Mouse (Mus musculus): ENCODE results near the gene Tnks1bp1. TPM values are rescaled to one million over a fixed set of nuclear protein-coding genes. Genes with fewer than 3 reads are reported as not detected.

The Tnks1bp1 gene
- polyA plus RNA-seq, 1 experiment: 36.9 TPM

GRCm38 (mm10) chr2:85059677-85060076 is 11.9 kb downstream of the Tnks1bp1 start:
- H3K27me3 ChIP-seq (ENCODE audit: control insufficient read depth, insufficient read depth, low read length): no peaks in the 10 kb centered on the region
- peaks cover 8% of the 10 kb centered on the region for H3K4me1 ChIP-seq (replicated peaks; ENCODE audit: control insufficient read depth, insufficient read depth, low read length)
- H3K27ac ChIP-seq (ENCODE audit: control insufficient read depth, insufficient read depth, low read length): no peak overlapping the region
- DNase-seq: no peak
- no peaks in the 10 kb centered on the region for H3K36me3 ChIP-seq (ENCODE audit: control insufficient read depth, insufficient read depth, low read length)
- no peak overlapping the region for H3K4me3 ChIP-seq (ENCODE audit: control insufficient read depth, insufficient read depth, low read length)
- WGBS: 95% methylated on average over 6 of the region's 6 CpGs
- TF ChIP-seq CTCF (IDR thresholded peaks at IDR 0.05; ENCODE audit: borderline replicate concordance, control insufficient read depth, extremely low read depth, insufficient read depth, low read length, poor library complexity) (no peak), POLR2A (IDR thresholded peaks at IDR 0.05; ENCODE audit: control insufficient read depth, extremely low read depth, insufficient read depth, low read length, poor library complexity) (no peak)

GRCm38 (mm10) chr2:85060591-85061060 is 12.8 kb downstream of the Tnks1bp1 start:
- no peaks in the 10 kb centered on the region for H3K36me3 ChIP-seq (ENCODE audit: control insufficient read depth, insufficient read depth, low read length)
- TF ChIP-seq CTCF (IDR thresholded peaks at IDR 0.05; ENCODE audit: borderline replicate concordance, control insufficient read depth, extremely low read depth, insufficient read depth, low read length, poor library complexity) (no peak), POLR2A (IDR thresholded peaks at IDR 0.05; ENCODE audit: control insufficient read depth, extremely low read depth, insufficient read depth, low read length, poor library complexity) (no peak)
- no peaks in the 10 kb centered on the region for H3K27me3 ChIP-seq (ENCODE audit: control insufficient read depth, insufficient read depth, low read length)
- peak overlapping the region; percentile 51 for H3K4me3 ChIP-seq (ENCODE audit: control insufficient read depth, insufficient read depth, low read length)
- peaks cover 8% of the 10 kb centered on the region for H3K4me1 ChIP-seq (replicated peaks; ENCODE audit: control insufficient read depth, insufficient read depth, low read length)
- H3K27ac ChIP-seq (ENCODE audit: control insufficient read depth, insufficient read depth, low read length): no peak overlapping the region
- peak; percentile 43 for DNase-seq
- whole genome bisulfite sequencing: 7% methylated on average over 10 of the region's 11 CpGs

GRCm38 (mm10) chr2:85061107-85061541 is 13.3 kb downstream of the Tnks1bp1 start:
- Histone ChIP-seq H3K4me1 (replicated peaks; ENCODE audit: control insufficient read depth, insufficient read depth, low read length) (peaks cover 8% of the 10 kb centered on the region), H3K4me3 (ENCODE audit: control insufficient read depth, insufficient read depth, low read length) (peak overlapping the region; percentile 51), H3K27ac (ENCODE audit: control insufficient read depth, insufficient read depth, low read length) (no peak overlapping the region), H3K36me3 (ENCODE audit: control insufficient read depth, insufficient read depth, low read length) (no peaks in the 10 kb centered on the region), H3K27me3 (ENCODE audit: control insufficient read depth, insufficient read depth, low read length) (no peaks in the 10 kb centered on the region)
- 24% methylated on average over 10 of the region's 10 CpGs for WGBS
- TF ChIP-seq POLR2A (IDR thresholded peaks at IDR 0.05; ENCODE audit: control insufficient read depth, extremely low read depth, insufficient read depth, low read length, poor library complexity): no peak
- TF ChIP-seq CTCF (IDR thresholded peaks at IDR 0.05; ENCODE audit: borderline replicate concordance, control insufficient read depth, extremely low read depth, insufficient read depth, low read length, poor library complexity): no peak
- no peak for DNase-seq

GRCm38 (mm10) chr2:85065141-85065875 is 17.5 kb downstream of the Tnks1bp1 start:
- no peak for DNase-seq
- Histone ChIP-seq H3K27ac (ENCODE audit: control insufficient read depth, insufficient read depth, low read length) (no peak overlapping the region), H3K4me3 (ENCODE audit: control insufficient read depth, insufficient read depth, low read length) (no peak overlapping the region), H3K27me3 (ENCODE audit: control insufficient read depth, insufficient read depth, low read length) (no peaks in the 10 kb centered on the region), H3K36me3 (ENCODE audit: control insufficient read depth, insufficient read depth, low read length) (no peaks in the 10 kb centered on the region), H3K4me1 (replicated peaks; ENCODE audit: control insufficient read depth, insufficient read depth, low read length) (peaks cover 8% of the 10 kb centered on the region)
- TF ChIP-seq CTCF (IDR thresholded peaks at IDR 0.05; ENCODE audit: borderline replicate concordance, control insufficient read depth, extremely low read depth, insufficient read depth, low read length, poor library complexity): no peak
- TF ChIP-seq POLR2A (IDR thresholded peaks at IDR 0.05; ENCODE audit: control insufficient read depth, extremely low read depth, insufficient read depth, low read length, poor library complexity): no peak
- 91% methylated on average over 12 of the region's 12 CpGs for WGBS

GRCm38 (mm10) chr2:85066937-85067336 is 19.1 kb downstream of the Tnks1bp1 start:
- WGBS: 97% methylated on average over 5 of the region's 5 CpGs
- no peaks in the 10 kb centered on the region for H3K36me3 ChIP-seq (ENCODE audit: control insufficient read depth, insufficient read depth, low read length)
- no peak overlapping the region for H3K4me3 ChIP-seq (ENCODE audit: control insufficient read depth, insufficient read depth, low read length)
- DNase-seq: no peak
- H3K27me3 ChIP-seq (ENCODE audit: control insufficient read depth, insufficient read depth, low read length): no peaks in the 10 kb centered on the region
- TF ChIP-seq CTCF (IDR thresholded peaks at IDR 0.05; ENCODE audit: borderline replicate concordance, control insufficient read depth, extremely low read depth, insufficient read depth, low read length, poor library complexity) (no peak), POLR2A (IDR thresholded peaks at IDR 0.05; ENCODE audit: control insufficient read depth, extremely low read depth, insufficient read depth, low read length, poor library complexity) (no peak)
- no peak overlapping the region for H3K27ac ChIP-seq (ENCODE audit: control insufficient read depth, insufficient read depth, low read length)
- H3K4me1 ChIP-seq (replicated peaks; ENCODE audit: control insufficient read depth, insufficient read depth, low read length): no peaks in the 10 kb centered on the region

- Histone ChIP-seq H3K27ac (ENCODE audit: control insufficient read depth, insufficient read depth, low read length) (no peak overlapping the region), H3K4me3 (ENCODE audit: control insufficient read depth, insufficient read depth, low read length) (no peak overlapping the region), H3K27me3 (ENCODE audit: control insufficient read depth, insufficient read depth, low read length) (no peaks in the 10 kb centered on the region), H3K4me1 (replicated peaks; ENCODE audit: control insufficient read depth, insufficient read depth, low read length) (no peaks in the 10 kb centered on the region), H3K36me3 (ENCODE audit: control insufficient read depth, insufficient read depth, low read length) (no peaks in the 10 kb centered on the region)
- 92% methylated on average over 10 of the region's 10 CpGs for WGBS
- no peak for DNase-seq
- TF ChIP-seq POLR2A (IDR thresholded peaks at IDR 0.05; ENCODE audit: control insufficient read depth, extremely low read depth, insufficient read depth, low read length, poor library complexity) (no peak), CTCF (IDR thresholded peaks at IDR 0.05; ENCODE audit: borderline replicate concordance, control insufficient read depth, extremely low read depth, insufficient read depth, low read length, poor library complexity) (no peak)
Observed at GRCm38 (mm10) chr2:85067903-85068625, 20.2 kb downstream of the Tnks1bp1 start.

All from thymus, adult 2 months (tissue).